In genomic region chr3:68583031-68583693, GRCm38 (mm10) we compare ENCODE assay signal across 8 mouse cellular contexts.
DNase-seq lines count a peak whose midpoint lies in the region; ATAC-seq and TF ChIP-seq lines count a peak whose summit lies in the region.

No protein-coding gene starts in this region.

- 9% methylated on average over 14 of the region's 14 CpGs for WGBS in heart, postnatal 0 days
- 45% methylated on average over 14 of the region's 14 CpGs for WGBS in liver, postnatal 0 days (ENCODE audit: insufficient replicate concordance)
- WGBS in stomach, embryonic 16.5 days = 13% methylated on average over 14 of the region's 14 CpGs

- TF ChIP-seq EP300 in heart, postnatal 0 days (IDR thresholded peaks at IDR 0.05; ENCODE audit: low read depth) = no peak
- TF ChIP-seq EP300 in liver, postnatal 0 days (IDR thresholded peaks at IDR 0.05; ENCODE audit: low read depth) = no peak

- no peaks in the 10 kb centered on the region for H3K9me3 ChIP-seq in E14TG2a.4 (ENCODE audit: low read length)
- H3K9me3 ChIP-seq in heart, postnatal 0 days (replicated peaks; ENCODE audit: control insufficient read depth, low read length) = no peaks in the 10 kb centered on the region
- no peaks in the 10 kb centered on the region for H3K9me3 ChIP-seq in liver, postnatal 0 days (ENCODE audit: low read length)
- H3K9me3 ChIP-seq in stomach, embryonic 16.5 days (replicated peaks; ENCODE audit: control insufficient read depth, low read length) = no peaks in the 10 kb centered on the region

- no peaks in the 10 kb centered on the region for H3K27me3 ChIP-seq in E14TG2a.4 (ENCODE audit: insufficient read depth, low read length)
- no peaks in the 10 kb centered on the region for H3K27me3 ChIP-seq in heart, postnatal 0 days (ENCODE audit: control insufficient read depth, insufficient read depth, low read length)
- H3K27me3 ChIP-seq in liver, postnatal 0 days (ENCODE audit: insufficient read depth, low read length) = no peaks in the 10 kb centered on the region
- H3K27me3 ChIP-seq in stomach, embryonic 16.5 days (ENCODE audit: control insufficient read depth, insufficient read depth, low read length) = no peaks in the 10 kb centered on the region

- no peak for TF ChIP-seq CTCF in E14TG2a.4 (conservative IDR thresholded peaks at IDR 0.05; ENCODE audit: low read length)
- TF ChIP-seq CTCF in heart, postnatal 0 days (IDR thresholded peaks at IDR 0.05; ENCODE audit: low read depth) = no peak
- TF ChIP-seq CTCF in liver, postnatal 0 days (IDR thresholded peaks at IDR 0.05; ENCODE audit: low read depth) = no peak

- peak overlapping the region; percentile 44; the same call in 1 of the 2 replicates for H3K9ac ChIP-seq in heart, postnatal 0 days (replicated peaks; ENCODE audit: low read depth, low read length)
- no peak overlapping the region for H3K9ac ChIP-seq in liver, postnatal 0 days (replicated peaks)
- peak overlapping the region; percentile 37; the same call in 1 of the 2 replicates for H3K9ac ChIP-seq in stomach, embryonic 16.5 days (ENCODE audit: low read length)

- peak overlapping the region; percentile 64 for H3K4me3 ChIP-seq in E14TG2a.4 (replicated peaks; ENCODE audit: low read length)
- peak overlapping the region; percentile 29 for H3K4me3 ChIP-seq in heart, postnatal 0 days (ENCODE audit: low read depth, low read length)
- H3K4me3 ChIP-seq in liver, postnatal 0 days (ENCODE audit: low read depth, low read length) = no peak overlapping the region
- H3K4me3 ChIP-seq in stomach, embryonic 16.5 days (replicated peaks; ENCODE audit: low read length) = peak overlapping the region; percentile 16; the same call in 1 of the 2 replicates

- H3K4me2 ChIP-seq in heart, postnatal 0 days (ENCODE audit: low read depth, low read length) = peak overlapping the region; percentile 54
- peak overlapping the region; percentile 36 for H3K4me2 ChIP-seq in liver, postnatal 0 days (ENCODE audit: low read depth, low read length)
- H3K4me2 ChIP-seq in stomach, embryonic 16.5 days (ENCODE audit: low read depth, low read length) = peak overlapping the region; percentile 47

- ATAC-seq in heart, postnatal 0 days (ENCODE audit: insufficient read depth, low read depth) = no peak
- ATAC-seq in liver, postnatal 0 days = no peak
- no peak for ATAC-seq in stomach, embryonic 16.5 days (ENCODE audit: insufficient read depth, low FRiP score)

- DNase-seq in embryo, embryonic 11 days = peak; percentile 53
- DNase-seq in heart, postnatal 0 days (ENCODE audit: low spot score) = peak; percentile 36
- DNase-seq in liver, postnatal 0 days = no peak
- DNase-seq in layer of hippocampus, adult 9-11 months = no peak
- no peak for DNase-seq in layer of hippocampus, postnatal 14 days (ENCODE audit: low spot score in 2 of 2)
- DNase-seq in layer of hippocampus, postnatal 36 days = no peak

- H3K4me1 ChIP-seq in E14TG2a.4 (replicated peaks; ENCODE audit: low read depth, low read length) = peaks cover 94% of the 10 kb centered on the region
- peaks cover 53% of the 10 kb centered on the region for H3K4me1 ChIP-seq in heart, postnatal 0 days (ENCODE audit: control insufficient read depth, insufficient read depth)
- H3K4me1 ChIP-seq in liver, postnatal 0 days (ENCODE audit: insufficient read depth) = no peaks in the 10 kb centered on the region
- peaks cover 18% of the 10 kb centered on the region for H3K4me1 ChIP-seq in stomach, embryonic 16.5 days (ENCODE audit: control insufficient read depth, insufficient read depth, low read length)

- H3K36me3 ChIP-seq in E14TG2a.4 (ENCODE audit: insufficient read depth, low read length) = peaks cover 29% of the 10 kb centered on the region
- no peaks in the 10 kb centered on the region for H3K36me3 ChIP-seq in heart, postnatal 0 days (replicated peaks; ENCODE audit: control insufficient read depth, insufficient read depth, low read length)
- H3K36me3 ChIP-seq in liver, postnatal 0 days (replicated peaks; ENCODE audit: insufficient read depth, low read length) = no peaks in the 10 kb centered on the region
- H3K36me3 ChIP-seq in stomach, embryonic 16.5 days (ENCODE audit: control insufficient read depth, insufficient read depth, low read length) = no peaks in the 10 kb centered on the region

- H3K27ac ChIP-seq in heart, postnatal 0 days (ENCODE audit: low read depth) = peak overlapping the region; percentile 95
- H3K27ac ChIP-seq in liver, postnatal 0 days (ENCODE audit: low read depth) = no peak overlapping the region
- H3K27ac ChIP-seq in stomach, embryonic 16.5 days (ENCODE audit: low read length) = peak overlapping the region; percentile 48

Comparison
In these comparisons a context has a peak if more than half of its experiments do, and no peak if none do; other contexts are left out.
1. DNase-seq: peak in embryo, embryonic 11 days (single experiment) and heart, postnatal 0 days (single experiment); none in liver, postnatal 0 days (single experiment), layer of hippocampus, adult 9-11 months (single experiment), layer of hippocampus, postnatal 14 days (0 of 2) and layer of hippocampus, postnatal 36 days (0 of 2).
2. Peak in every context shown above with its lines, with median percentiles within 50 percentile points of each other: H3K4me2 ChIP-seq.